Mouse (Mus musculus) olfactory bulb, adult 2 months (tissue): ENCODE data around the gene Ccdc142.

Source experiments
- CTCF ChIP-seq: fragments of 200-500 bp; IDR thresholded peaks from 2 replicates; pipeline ENCODE4 v1.5.1; 2012; ENCODE audit warnings: low read depth, mild to moderate bottlenecking, low read length, moderate library complexity; ENCODE audit not compliant: insufficient read depth
- POLR2A ChIP-seq: fragments of 200-500 bp; IDR thresholded peaks from 2 replicates; pipeline ENCODE4 v1.6.1; 2012; ENCODE audit warnings: mild to moderate bottlenecking, low read depth, low read length, moderate library complexity; ENCODE audit not compliant: insufficient read depth

GRCm38 (mm10) chr6:83053136-83053960 is 48.1 kb upstream of the Ccdc142 start:
- TF ChIP-seq CTCF, result no peak
- no peak for TF ChIP-seq POLR2A
